Mouse (Mus musculus): ENCODE results near the gene P2ry2. TPM values are rescaled to one million over a fixed set of nuclear protein-coding genes. Genes with fewer than 3 reads are reported as not detected.

P2ry2 gene
- polyA plus RNA-seq, 1 experiment from 2014 or later = 1.0 TPM

DNA sequence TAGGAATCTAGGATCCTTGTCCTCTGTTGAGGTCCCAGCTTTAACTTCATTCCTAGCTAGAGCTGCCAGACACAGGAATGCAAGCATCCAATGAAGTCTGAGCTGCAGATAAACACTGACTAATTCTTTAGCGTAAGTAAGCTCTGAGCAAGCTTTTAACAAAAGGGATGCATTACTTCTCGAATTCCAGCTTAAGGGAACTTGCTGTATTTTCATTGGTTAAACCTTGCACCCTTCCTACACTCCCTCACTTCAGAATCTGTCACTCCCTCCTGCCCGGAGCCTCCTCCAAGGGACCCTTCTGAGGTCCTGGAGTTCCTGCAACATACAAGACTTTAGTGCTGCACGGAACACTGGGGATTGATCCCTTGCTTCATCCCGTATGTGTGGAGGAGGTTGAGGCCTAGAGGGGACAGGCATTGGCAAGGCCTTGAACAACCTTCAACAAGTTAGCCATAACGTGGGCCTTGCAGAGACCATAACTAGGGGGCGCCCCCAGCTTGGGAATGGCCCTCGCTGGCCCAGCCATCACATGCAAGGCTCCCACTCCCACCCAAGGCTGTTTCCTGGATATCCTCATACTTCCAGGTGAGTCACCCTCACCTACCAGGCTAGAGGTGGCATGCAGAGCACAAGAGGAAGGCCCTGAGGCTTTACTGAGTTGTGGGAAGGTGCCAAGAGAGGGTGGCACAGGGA is 31.3 kb upstream of the P2ry2 start:
- no peaks in the 10 kb centered on the region for H3K27me3 ChIP-seq (replicated peaks)
- H3K36me3 ChIP-seq = no peaks in the 10 kb centered on the region
- H3K4me2 ChIP-seq (replicated peaks) = no peak overlapping the region
- no peak overlapping the region for H3K9ac ChIP-seq
- no peaks in the 10 kb centered on the region for H3K4me1 ChIP-seq
- H3K4me3 ChIP-seq = no peak overlapping the region
- ATAC-seq (ENCODE audit: low FRiP score, low read depth) = no peak
- no peak overlapping the region for H3K27ac ChIP-seq
- H3K9me3 ChIP-seq = no peaks in the 10 kb centered on the region
- 70% methylated on average over 8 of the region's 8 CpGs for WGBS

DNA sequence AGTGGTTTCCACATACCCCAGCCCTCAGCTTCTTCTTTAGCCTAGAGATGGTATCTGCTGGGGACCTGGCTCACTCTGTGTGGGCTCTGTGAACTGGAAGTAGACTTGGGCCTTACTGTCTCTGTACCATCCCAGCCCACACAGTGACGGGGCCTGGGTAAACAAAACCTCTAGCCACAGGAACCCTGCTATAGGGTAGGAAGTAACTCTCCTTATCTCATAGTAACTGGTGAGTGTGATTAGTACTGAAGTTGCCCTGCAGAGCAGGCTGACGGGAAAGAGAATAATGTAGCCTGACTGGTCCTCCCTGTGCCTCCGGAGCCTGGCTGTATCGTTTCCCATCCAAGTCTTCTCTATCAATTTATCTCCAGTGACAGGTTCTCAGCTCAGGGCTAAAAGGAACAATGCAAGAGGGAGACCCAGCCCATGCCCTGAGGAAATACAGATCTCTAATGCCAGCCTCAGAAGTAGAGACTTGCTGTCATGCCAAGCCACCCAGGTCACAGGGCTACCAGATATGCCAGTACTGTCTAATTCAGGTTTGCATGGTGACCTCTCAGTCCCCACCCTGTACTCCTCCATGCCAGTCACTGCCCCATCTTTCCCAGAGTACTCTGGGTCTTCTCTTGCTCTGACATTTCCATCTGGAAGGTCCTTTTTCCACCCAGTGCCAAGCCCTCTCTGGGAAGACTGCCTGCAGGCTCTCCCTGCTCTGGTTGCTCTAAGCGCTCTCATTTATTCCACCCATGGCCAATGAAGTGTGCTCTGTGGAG is 29.5 kb upstream of the P2ry2 start:
- H3K4me3 ChIP-seq = no peak overlapping the region
- H3K4me2 ChIP-seq (replicated peaks) = no peak overlapping the region
- ATAC-seq (ENCODE audit: low FRiP score, low read depth) = no peak
- no peaks in the 10 kb centered on the region for H3K36me3 ChIP-seq
- H3K9ac ChIP-seq = no peak overlapping the region
- H3K27me3 ChIP-seq (replicated peaks) = no peaks in the 10 kb centered on the region
- WGBS = 57% methylated on average over 5 of the region's 5 CpGs
- no peaks in the 10 kb centered on the region for H3K9me3 ChIP-seq
- H3K27ac ChIP-seq = no peak overlapping the region
- no peaks in the 10 kb centered on the region for H3K4me1 ChIP-seq

- ATAC-seq (ENCODE audit: low FRiP score, low read depth) = no peak
- WGBS = 72% methylated on average over 2 of the region's 2 CpGs
- no peak overlapping the region for H3K4me2 ChIP-seq (replicated peaks)
Measured at GRCm38 (mm10) chr7:101041544-101041943, 28.9 kb upstream of the P2ry2 start.

DNA sequence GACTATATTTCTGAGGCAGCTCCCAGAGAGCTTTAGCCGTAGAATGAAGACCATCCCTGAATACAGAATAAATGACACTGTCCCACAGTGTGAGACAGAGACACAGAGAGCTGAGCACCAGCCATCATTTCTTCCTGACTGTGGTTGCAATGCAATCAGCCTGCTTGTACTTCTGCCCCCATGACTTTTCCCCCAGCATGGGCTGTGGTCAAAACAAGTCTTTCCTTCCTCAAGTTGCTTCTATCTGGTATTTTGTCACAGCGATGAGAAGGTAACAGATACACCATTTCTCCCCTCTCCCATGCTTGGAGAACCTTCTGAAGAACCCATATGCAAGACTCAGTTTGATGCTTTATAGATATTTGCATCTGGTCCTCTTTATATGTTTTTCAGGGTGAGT is 20.7 kb upstream of the P2ry2 start:
- Histone ChIP-seq H3K4me3 (no peak overlapping the region), H3K9me3 (no peaks in the 10 kb centered on the region), H3K27ac (no peak overlapping the region), H3K4me2 (replicated peaks) (no peak overlapping the region), H3K27me3 (replicated peaks) (no peaks in the 10 kb centered on the region), H3K36me3 (no peaks in the 10 kb centered on the region), H3K9ac (no peak overlapping the region), H3K4me1 (no peaks in the 10 kb centered on the region)
- WGBS = 91% methylated on average over 2 of the region's 2 CpGs
- no peak for ATAC-seq (ENCODE audit: low FRiP score, low read depth)

More at GRCm38 (mm10) chr7:101041544-101041943, 28.9 kb upstream of the P2ry2 start:
- H3K4me3 ChIP-seq = no peak overlapping the region
- H3K9me3 ChIP-seq = no peaks in the 10 kb centered on the region
- no peak overlapping the region for H3K9ac ChIP-seq
- no peaks in the 10 kb centered on the region for H3K36me3 ChIP-seq
- no peaks in the 10 kb centered on the region for H3K27me3 ChIP-seq (replicated peaks)
- no peak overlapping the region for H3K27ac ChIP-seq
- H3K4me1 ChIP-seq = no peaks in the 10 kb centered on the region

DNA sequence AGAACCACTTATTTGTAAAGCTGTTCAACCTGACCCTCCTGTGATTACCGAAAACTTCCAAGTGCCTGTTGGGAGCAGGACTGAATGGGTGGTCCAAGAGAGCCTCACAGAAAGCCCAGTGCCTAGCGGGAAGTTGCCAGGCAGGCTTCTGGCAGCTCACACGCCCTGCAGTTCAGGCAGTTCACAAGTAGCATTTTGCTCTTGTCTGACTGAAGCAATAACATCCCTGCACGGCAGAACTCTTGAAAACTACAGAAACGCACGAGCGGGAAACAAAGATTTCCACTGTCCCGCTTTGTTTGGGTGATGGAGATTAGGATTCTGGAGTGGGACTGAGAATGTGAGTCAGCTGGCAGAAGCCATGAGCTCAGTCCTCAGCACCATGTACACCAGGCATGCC is 18.6 kb upstream of the P2ry2 start:
- Histone ChIP-seq H3K4me3 (no peak overlapping the region), H3K27me3 (replicated peaks) (no peaks in the 10 kb centered on the region), H3K9me3 (no peaks in the 10 kb centered on the region), H3K36me3 (no peaks in the 10 kb centered on the region), H3K27ac (no peak overlapping the region), H3K9ac (no peak overlapping the region), H3K4me1 (no peaks in the 10 kb centered on the region), H3K4me2 (replicated peaks) (no peak overlapping the region)
- no peak for ATAC-seq (ENCODE audit: low FRiP score, low read depth)
- WGBS = 59% methylated on average over 8 of the region's 8 CpGs

DNA sequence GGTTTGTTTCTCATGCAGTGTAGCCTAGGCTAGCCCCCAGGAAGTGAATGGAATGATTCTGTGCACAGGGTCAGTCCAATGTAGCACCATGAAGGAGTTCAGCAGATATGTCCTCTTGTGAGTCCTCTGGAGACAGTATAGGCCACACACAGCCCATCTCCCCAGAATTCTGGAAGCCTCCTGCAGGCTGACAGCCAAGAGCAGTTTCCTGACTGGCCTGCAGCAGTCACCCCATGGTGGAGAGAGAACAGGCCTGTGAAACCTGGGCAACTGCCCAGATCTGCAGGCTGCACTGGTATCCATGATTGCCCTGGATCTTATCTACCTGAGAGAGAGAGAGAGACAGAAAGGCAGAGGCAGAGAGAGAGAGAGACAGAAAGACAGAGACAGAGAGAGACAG is 18.1 kb upstream of the P2ry2 start:
- no peaks in the 10 kb centered on the region for H3K27me3 ChIP-seq (replicated peaks)
- no peak overlapping the region for H3K9ac ChIP-seq
- no peak for ATAC-seq (ENCODE audit: low FRiP score, low read depth)
- no peak overlapping the region for H3K27ac ChIP-seq
- H3K36me3 ChIP-seq = no peaks in the 10 kb centered on the region
- no peaks in the 10 kb centered on the region for H3K4me1 ChIP-seq
- no peak overlapping the region for H3K4me2 ChIP-seq (replicated peaks)
- H3K9me3 ChIP-seq = no peaks in the 10 kb centered on the region
- H3K4me3 ChIP-seq = no peak overlapping the region

DNA sequence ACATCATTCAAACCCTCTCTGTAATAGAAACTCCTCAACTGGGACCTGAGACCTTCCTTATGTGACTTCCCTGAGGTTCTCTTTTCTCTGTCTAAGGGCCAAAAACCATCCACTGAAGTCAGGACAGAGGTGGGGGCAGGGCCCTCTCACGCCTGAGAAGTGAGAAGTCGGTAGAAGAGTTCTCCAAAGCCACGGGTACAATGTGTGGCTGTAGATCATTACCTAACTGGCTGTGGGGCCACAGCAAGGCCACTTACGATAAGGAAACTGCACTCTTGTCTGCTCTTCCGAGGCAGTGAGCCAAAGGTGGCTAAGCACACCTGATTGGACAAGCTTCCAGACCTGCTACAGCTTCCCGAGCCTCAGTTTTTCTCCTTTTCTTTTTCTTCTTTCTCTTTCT is 16.8 kb upstream of the P2ry2 start:
- no peaks in the 10 kb centered on the region for H3K4me1 ChIP-seq
- H3K9ac ChIP-seq = no peak overlapping the region
- H3K9me3 ChIP-seq = no peaks in the 10 kb centered on the region
- no peak overlapping the region for H3K27ac ChIP-seq
- H3K27me3 ChIP-seq (replicated peaks) = no peaks in the 10 kb centered on the region
- H3K36me3 ChIP-seq = no peaks in the 10 kb centered on the region
- no peak for ATAC-seq (ENCODE audit: low FRiP score, low read depth)
- no peak overlapping the region for H3K4me2 ChIP-seq (replicated peaks)
- 78% methylated on average over 6 of the region's 6 CpGs for WGBS
- H3K4me3 ChIP-seq = no peak overlapping the region

DNA sequence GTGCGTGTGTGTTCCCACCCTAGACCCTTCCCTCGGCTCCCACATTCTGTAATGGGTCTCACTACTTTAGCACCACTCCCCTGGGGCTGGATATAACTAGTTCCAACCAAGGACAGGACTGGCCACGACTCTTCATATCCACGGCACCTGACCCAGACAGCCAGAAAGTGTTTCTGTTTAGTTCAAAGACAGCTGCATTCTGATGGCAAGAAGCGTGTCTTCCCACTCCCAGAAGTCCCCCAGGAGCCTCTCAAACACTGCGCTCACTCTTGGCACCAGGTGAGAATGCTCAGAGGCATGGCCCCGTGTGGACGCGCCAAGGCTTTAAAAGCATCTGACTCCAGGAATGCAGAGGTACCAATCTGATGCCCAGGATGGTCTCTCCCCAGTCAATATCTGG is 16.3 kb upstream of the P2ry2 start:
- 92% methylated on average over 9 of the region's 9 CpGs for WGBS

GRCm38 (mm10) chr7:101028444-101028757 is 15.7 kb upstream of the P2ry2 start:
- WGBS = 96% methylated on average over 5 of the region's 5 CpGs
- Histone ChIP-seq H3K36me3 (no peaks in the 10 kb centered on the region), H3K4me1 (no peaks in the 10 kb centered on the region)

More for the DNA sequence above, 16.3 kb upstream of the P2ry2 start:
- Histone ChIP-seq H3K4me3 (no peak overlapping the region), H3K9ac (no peak overlapping the region), H3K9me3 (no peaks in the 10 kb centered on the region), H3K27ac (no peak overlapping the region), H3K4me2 (replicated peaks) (no peak overlapping the region), H3K36me3 (no peaks in the 10 kb centered on the region), H3K27me3 (replicated peaks) (no peaks in the 10 kb centered on the region), H3K4me1 (no peaks in the 10 kb centered on the region)
- no peak for ATAC-seq (ENCODE audit: low FRiP score, low read depth)

DNA sequence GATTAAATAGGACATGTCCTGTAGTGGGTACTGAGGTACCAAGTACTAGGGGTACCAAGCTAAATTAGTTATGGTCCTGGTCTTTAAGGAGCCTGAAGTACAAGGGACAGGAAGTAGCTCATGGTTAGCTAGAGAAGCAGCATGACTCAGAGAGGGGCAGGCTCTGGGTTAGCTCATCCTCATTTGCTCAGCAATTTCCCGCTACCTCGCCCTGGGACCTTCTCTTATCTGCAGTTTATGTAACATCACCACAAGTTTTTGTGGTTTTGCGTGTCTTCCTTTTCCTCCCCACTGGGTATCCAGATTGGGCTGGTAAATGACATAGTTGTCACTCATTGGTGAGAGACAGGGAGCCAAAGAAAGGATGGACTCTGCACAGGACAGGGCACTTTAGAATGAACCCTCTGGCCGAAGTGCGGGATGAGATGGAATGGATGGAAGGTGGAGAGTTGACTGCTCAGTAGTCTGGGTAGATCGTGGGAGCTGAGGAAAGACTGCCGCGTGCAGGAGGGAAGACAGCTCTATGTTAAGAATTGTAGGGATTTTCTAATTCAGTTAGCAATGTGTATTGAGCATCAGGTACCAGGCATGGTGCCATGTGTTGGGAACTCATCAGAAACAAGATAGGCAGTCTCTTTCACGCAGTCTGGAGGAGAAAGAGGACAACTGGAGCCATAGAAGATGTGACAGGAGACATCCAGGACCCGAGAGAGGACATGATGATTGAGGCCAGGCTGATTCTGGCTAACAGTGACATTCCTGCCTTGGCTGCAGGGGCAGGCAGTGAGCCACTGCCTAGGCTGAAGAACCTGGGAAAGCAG is 15.2 kb upstream of the P2ry2 start:
- Histone ChIP-seq H3K4me2 (replicated peaks) (no peak overlapping the region), H3K4me1 (no peaks in the 10 kb centered on the region), H3K27ac (no peak overlapping the region), H3K9ac (no peak overlapping the region), H3K27me3 (replicated peaks) (no peaks in the 10 kb centered on the region), H3K4me3 (no peak overlapping the region), H3K36me3 (no peaks in the 10 kb centered on the region), H3K9me3 (no peaks in the 10 kb centered on the region)
- WGBS = 92% methylated on average over 10 of the region's 10 CpGs
- ATAC-seq (ENCODE audit: low FRiP score, low read depth) = no peak

More at GRCm38 (mm10) chr7:101028444-101028757, 15.7 kb upstream of the P2ry2 start:
- no peak overlapping the region for H3K4me2 ChIP-seq (replicated peaks)
- no peaks in the 10 kb centered on the region for H3K9me3 ChIP-seq
- H3K4me3 ChIP-seq = no peak overlapping the region
- no peak overlapping the region for H3K9ac ChIP-seq
- H3K27me3 ChIP-seq (replicated peaks) = no peaks in the 10 kb centered on the region
- no peak for ATAC-seq (ENCODE audit: low FRiP score, low read depth)
- no peak overlapping the region for H3K27ac ChIP-seq

GRCm38 (mm10) chr7:101026836-101027235 is 14.2 kb upstream of the P2ry2 start:
- no peaks in the 10 kb centered on the region for H3K9me3 ChIP-seq
- H3K36me3 ChIP-seq = no peaks in the 10 kb centered on the region
- H3K27ac ChIP-seq = no peak overlapping the region
- H3K4me3 ChIP-seq = no peak overlapping the region
- ATAC-seq (ENCODE audit: low FRiP score, low read depth) = no peak
- H3K27me3 ChIP-seq (replicated peaks) = no peaks in the 10 kb centered on the region
- WGBS = 71% methylated on average over 5 of the region's 5 CpGs
- no peak overlapping the region for H3K9ac ChIP-seq
- H3K4me2 ChIP-seq (replicated peaks) = no peak overlapping the region
- no peaks in the 10 kb centered on the region for H3K4me1 ChIP-seq

- H3K36me3 ChIP-seq = no peaks in the 10 kb centered on the region
- no peak overlapping the region for H3K9ac ChIP-seq
- no peak for ATAC-seq (ENCODE audit: low FRiP score, low read depth)
- H3K9me3 ChIP-seq = no peaks in the 10 kb centered on the region
- no peak overlapping the region for H3K4me2 ChIP-seq (replicated peaks)
- H3K4me3 ChIP-seq = no peak overlapping the region
- peaks cover 23% of the 10 kb centered on the region for H3K27me3 ChIP-seq (replicated peaks)
- WGBS = 63% methylated on average over 6 of the region's 6 CpGs
- no peak overlapping the region for H3K27ac ChIP-seq
- H3K4me1 ChIP-seq = peaks cover 11% of the 10 kb centered on the region; the same call in 1 of the 2 replicates
Measured at GRCm38 (mm10) chr7:101017492-101017891, 4.8 kb upstream of the P2ry2 start.
